Mouse (Mus musculus) small intestine, adult 10 weeks (tissue): ENCODE data around the gene Ccdc61. TPM values are rescaled to one million over a fixed set of nuclear protein-coding genes. Genes with fewer than 3 reads are reported as not detected.

Experiments used
- polyA plus RNA-seq: library from polyadenylated mRNA; stranded (reverse); fragments of 350-450 nt; fragmentation: Illumina TruSeq; extraction: RNeasy Lipid Tissue Mini Kit (QIAGEN cat#74804); gene quantifications from one replicate; pipeline ENCODE4 v1.2.3, GENCODE M21; 2014; ENCODE audit warnings: low replicate concordance

Gene Ccdc61
- 0.71 TPM for polyA plus RNA-seq

DNA sequence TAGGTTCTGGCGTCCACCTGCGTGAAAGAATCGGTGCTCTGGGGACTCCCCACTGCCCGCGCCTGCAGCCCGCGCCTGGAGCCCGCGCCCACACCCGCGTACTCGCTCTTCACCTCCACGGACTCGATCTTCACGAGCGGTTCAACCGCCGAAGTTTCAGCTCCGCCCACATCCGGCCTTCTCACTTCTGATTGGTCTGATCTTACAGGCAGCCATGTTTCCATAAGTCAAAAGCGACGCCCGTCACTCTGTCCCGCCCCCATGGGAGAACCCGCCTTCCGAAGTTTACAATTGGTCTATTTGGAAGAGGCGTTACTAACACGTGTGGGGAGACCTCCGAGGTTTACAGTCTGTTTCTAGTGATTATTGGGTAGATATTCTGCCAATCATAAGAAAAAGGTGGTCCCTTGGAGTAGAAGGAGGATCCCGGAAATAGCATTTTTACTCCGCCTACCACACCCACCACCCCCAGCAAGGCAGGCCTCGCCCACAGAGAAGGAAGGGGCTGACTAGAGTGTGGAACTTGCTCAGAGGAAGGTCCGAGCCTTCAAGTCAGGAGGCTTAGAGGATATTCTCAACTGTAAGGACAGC lies at the start of gene Ccdc61:
Gene Ccdc61 (minus strand): TSS at position 175 of the 591 bp plus-strand sequence.

DNA sequence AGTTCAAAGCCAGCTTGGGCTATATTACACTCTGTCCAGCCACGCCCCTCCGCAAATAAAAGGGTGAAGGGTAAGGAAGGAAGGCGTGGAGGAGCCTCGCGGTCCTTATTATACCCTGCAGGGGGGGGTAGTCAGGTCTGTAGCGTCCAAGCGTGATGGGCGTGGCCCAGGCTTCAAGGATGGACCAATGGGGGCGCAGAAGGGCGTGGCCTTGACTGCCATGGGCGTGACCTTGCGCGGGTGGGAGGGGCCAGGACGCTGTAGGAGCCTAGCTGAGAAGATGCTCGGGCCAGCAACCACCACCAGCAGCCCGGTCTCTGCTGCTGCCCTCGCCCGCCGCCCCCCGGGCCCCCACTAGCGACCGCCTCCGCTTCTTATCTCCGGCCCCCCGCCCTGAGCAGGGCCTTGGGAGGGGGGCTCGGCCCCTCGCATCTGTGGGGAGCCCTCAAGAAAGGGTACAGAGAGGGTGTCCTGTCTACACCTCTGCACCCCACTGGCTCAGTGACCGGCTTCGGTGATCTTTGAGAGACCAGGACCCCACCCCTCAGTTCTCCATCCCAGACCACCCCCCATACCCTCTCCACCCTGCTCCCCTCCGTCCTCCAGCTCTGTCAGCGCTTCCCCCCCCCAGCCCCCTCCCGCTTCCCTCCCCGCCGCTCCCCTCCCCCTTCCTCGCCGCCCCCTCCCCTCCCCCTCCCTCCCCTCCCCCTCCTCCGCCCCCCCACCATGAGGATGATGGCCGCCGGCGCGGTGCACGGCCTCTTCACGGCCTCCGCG lies 15.1 kb upstream of the Ccdc61 start, which contains the start of gene Nova2:
Gene Nova2 (plus strand): TSS at position 727 of the 777 bp plus-strand sequence.

DNA sequence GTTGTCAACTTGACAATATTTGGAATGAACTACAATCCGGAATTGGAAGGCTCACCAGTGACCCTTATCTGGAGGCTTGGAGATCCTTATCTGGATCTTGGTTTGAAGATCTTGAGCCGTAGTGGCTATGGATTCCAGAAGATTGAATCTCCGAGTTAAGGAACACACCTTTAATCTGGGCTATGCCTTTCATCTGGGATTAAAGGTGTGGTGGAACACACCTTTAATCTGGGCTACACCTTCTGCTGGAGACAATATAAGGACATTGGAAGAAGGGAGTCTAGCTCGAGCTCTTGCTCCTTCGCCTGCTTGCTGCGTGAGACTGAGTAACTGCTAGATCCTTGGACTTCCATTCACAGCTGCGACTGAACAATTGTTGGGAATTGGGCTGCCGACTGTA lies 39.2 kb downstream of the Ccdc61 start, which contains the start of gene Pglyrp1:
Gene Pglyrp1 (plus strand): TSS at position 301 of the 400 bp plus-strand sequence.

Other genes with a start within 250 kb of the Ccdc61 start
- not detected for gene Psg20, start 224.2 kb downstream of the Ccdc61 start, polyA plus RNA-seq
- not detected for gene Psg22, start 192.3 kb downstream of the Ccdc61 start, polyA plus RNA-seq
- gene Psg19, start 111.9 kb downstream of the Ccdc61 start, polyA plus RNA-seq, result not detected
- gene Psg17, start 88.8 kb downstream of the Ccdc61 start, polyA plus RNA-seq, result not detected
- gene Mill2, start 70.4 kb downstream of the Ccdc61 start, polyA plus RNA-seq, result 4.1 TPM
- not detected for gene Pglyrp1, start 39.1 kb downstream of the Ccdc61 start, polyA plus RNA-seq
- gene Nova2, start 15.5 kb upstream of the Ccdc61 start, polyA plus RNA-seq, result 0.07 TPM
- not detected for gene Nanos2, start 77.0 kb upstream of the Ccdc61 start, polyA plus RNA-seq
- gene Mypop, start 80.8 kb upstream of the Ccdc61 start, polyA plus RNA-seq, result not detected
- 0.52 TPM for gene Irf2bp1, start 93.6 kb upstream of the Ccdc61 start, polyA plus RNA-seq
- 4.9 TPM for gene Foxa3, start 113.1 kb upstream of the Ccdc61 start, polyA plus RNA-seq
- 1.7 TPM for gene Sympk, start 114.0 kb upstream of the Ccdc61 start, polyA plus RNA-seq
- gene Rsph6a, start 144.3 kb upstream of the Ccdc61 start, polyA plus RNA-seq, result not detected
- gene Dmwd, start 165.8 kb upstream of the Ccdc61 start, polyA plus RNA-seq, result not detected
- gene Dmpk, start 173.4 kb upstream of the Ccdc61 start, polyA plus RNA-seq, result 1.3 TPM
- 0.33 TPM for gene Six5, start 184.2 kb upstream of the Ccdc61 start, polyA plus RNA-seq
- not detected for gene Gm4969, start 208.0 kb upstream of the Ccdc61 start, polyA plus RNA-seq
- gene Fbxo46, start 209.4 kb upstream of the Ccdc61 start, polyA plus RNA-seq, result 0.48 TPM
- gene Qpctl, start 238.9 kb upstream of the Ccdc61 start, polyA plus RNA-seq, result 2.7 TPM
- gene Snrpd2, start 239.3 kb upstream of the Ccdc61 start, polyA plus RNA-seq, result 1.3 TPM